28 mouse cellular contexts compared by ENCODE assay signal in genomic region chr16:28902620-28903565, GRCm38 (mm10). TPM values are rescaled to one million over a fixed set of nuclear protein-coding genes. Genes with fewer than 3 reads are reported as not detected.
DNase-seq lines count a peak whose midpoint lies in the region; ATAC-seq and TF ChIP-seq lines count a peak whose summit lies in the region.
"Had no signal": no experiment of that assay in that cellular context is flagged by ENCODE, and none has a peak within 500 bp of the region (broad histone marks: within the 10 kb centered on the region; RNA-seq: fewer than 3 reads in every experiment).

No protein-coding gene starts in this region.

- H3K36me3 ChIP-seq in hindbrain, embryonic 13.5 days: 0 out of 2 replicates have a peak, but pooled peaks cover 3% of the 10 kb centered on the region
- H3K36me3 ChIP-seq in hindbrain, postnatal 0 days (ENCODE audit: insufficient read depth, low read length): no peaks in the 10 kb centered on the region
- H3K36me3 ChIP-seq in stomach, postnatal 0 days (ENCODE audit: control insufficient read depth, insufficient read depth, low read length): no peaks in the 10 kb centered on the region
- H3K36me3 ChIP-seq: kidney, embryonic 15.5 days; liver, embryonic 15.5 days; neural tube, embryonic 15.5 days had no signal

- TF ChIP-seq EP300 in stomach, postnatal 0 days (optimal IDR thresholded peaks at IDR 0.05): no peak

- TF ChIP-seq CTCF in hindbrain, postnatal 0 days (IDR thresholded peaks at IDR 0.05; ENCODE audit: low read depth): no peak
- TF ChIP-seq CTCF in stomach, postnatal 0 days (IDR thresholded peaks at IDR 0.05; ENCODE audit: low read depth): no peak

- H3K4me3 ChIP-seq in hindbrain, embryonic 13.5 days: no peak overlapping the region
- H3K4me3 ChIP-seq in hindbrain, postnatal 0 days (ENCODE audit: low read length): no peak overlapping the region
- H3K4me3 ChIP-seq in stomach, postnatal 0 days (ENCODE audit: low read depth, low read length): no peak overlapping the region
- H3K4me3 ChIP-seq: forebrain, embryonic 13.5 days; heart, embryonic 12.5 days; kidney, embryonic 15.5 days; left cerebral cortex, adult 2 months; limb, embryonic 12.5 days; liver, embryonic 15.5 days; megakaryocyte, embryonic 14.5 days; neural tube, embryonic 15.5 days had no signal

- no peak overlapping the region for H3K4me2 ChIP-seq in hindbrain, embryonic 13.5 days
- H3K4me2 ChIP-seq in hindbrain, postnatal 0 days (ENCODE audit: low read depth, low read length): no peak overlapping the region
- no peak overlapping the region for H3K4me2 ChIP-seq in stomach, postnatal 0 days (replicated peaks; ENCODE audit: low read depth)
- H3K4me2 ChIP-seq: forebrain, embryonic 13.5 days; heart, embryonic 12.5 days; kidney, embryonic 15.5 days; limb, embryonic 12.5 days; liver, embryonic 15.5 days; lung, embryonic 14.5 days; neural tube, embryonic 15.5 days had no signal

- 69% methylated on average over 14 of the region's 14 CpGs for WGBS in hindbrain, embryonic 13.5 days
- WGBS in hindbrain, postnatal 0 days: 74% methylated on average over 14 of the region's 14 CpGs
- WGBS in stomach, postnatal 0 days: 77% methylated on average over 14 of the region's 14 CpGs

- H3K4me1 ChIP-seq in hindbrain, embryonic 13.5 days (replicated peaks): peaks cover 46% of the 10 kb centered on the region
- peaks cover 12% of the 10 kb centered on the region for H3K4me1 ChIP-seq in hindbrain, postnatal 0 days (ENCODE audit: insufficient read depth, low read length)
- H3K4me1 ChIP-seq in stomach, postnatal 0 days (replicated peaks; ENCODE audit: control insufficient read depth, insufficient read depth): peaks cover 3% of the 10 kb centered on the region; the same call in 1 of the 2 replicates
- H3K4me1 ChIP-seq: megakaryocyte, embryonic 14.5 days had no signal

- no peaks in the 10 kb centered on the region for H3K9me3 ChIP-seq in hindbrain, embryonic 13.5 days
- H3K9me3 ChIP-seq in hindbrain, postnatal 0 days (ENCODE audit: low read length): no peaks in the 10 kb centered on the region
- no peaks in the 10 kb centered on the region for H3K9me3 ChIP-seq in stomach, postnatal 0 days (ENCODE audit: control insufficient read depth, low read length)
- H3K9me3 ChIP-seq: forebrain, embryonic 13.5 days; heart, embryonic 12.5 days; kidney, embryonic 15.5 days; limb, embryonic 12.5 days; liver, embryonic 15.5 days; neural tube, embryonic 15.5 days had no signal

- no peak; the same call in 1 of the 2 replicates for ATAC-seq in hindbrain, embryonic 13.5 days (ENCODE audit: low FRiP score)
- no peak for ATAC-seq in hindbrain, postnatal 0 days
- no peak for ATAC-seq in stomach, postnatal 0 days (ENCODE audit: low FRiP score, low TSS enrichment)
- ATAC-seq: CD4-positive, CD25-positive, alpha-beta regulatory T cell, adult 4 months; forebrain, embryonic 13.5 days had no signal

- H3K27ac ChIP-seq in hindbrain, embryonic 13.5 days: peak overlapping the region; percentile 37; the same call in 1 of the 2 replicates
- no peak overlapping the region for H3K27ac ChIP-seq in hindbrain, postnatal 0 days
- 0 out of 2 replicates have a peak overlapping the region, but pooled peaks have one; percentile 18 for H3K27ac ChIP-seq in stomach, postnatal 0 days (replicated peaks)
- H3K27ac ChIP-seq: forebrain, embryonic 13.5 days; kidney, embryonic 15.5 days; left cerebral cortex, adult 2 months; limb, embryonic 12.5 days; liver, embryonic 15.5 days; neural tube, embryonic 15.5 days had no signal

- H3K27me3 ChIP-seq in hindbrain, embryonic 13.5 days: 0 out of 2 replicates have a peak, but pooled peaks cover 15% of the 10 kb centered on the region
- H3K27me3 ChIP-seq in hindbrain, postnatal 0 days (ENCODE audit: insufficient read depth, low read length): no peaks in the 10 kb centered on the region
- no peaks in the 10 kb centered on the region for H3K27me3 ChIP-seq in stomach, postnatal 0 days (ENCODE audit: control insufficient read depth, insufficient read depth, low read length)
- H3K27me3 ChIP-seq: forebrain, embryonic 13.5 days; heart, embryonic 12.5 days; kidney, embryonic 15.5 days; liver, embryonic 15.5 days; megakaryocyte, embryonic 14.5 days; neural tube, embryonic 15.5 days had no signal

- no peak overlapping the region for H3K9ac ChIP-seq in hindbrain, embryonic 13.5 days
- no peak overlapping the region for H3K9ac ChIP-seq in hindbrain, postnatal 0 days (replicated peaks; ENCODE audit: low read length)
- no peak overlapping the region for H3K9ac ChIP-seq in stomach, postnatal 0 days (ENCODE audit: low read length)
- H3K9ac ChIP-seq: forebrain, embryonic 13.5 days; heart, embryonic 12.5 days; kidney, embryonic 15.5 days; limb, embryonic 12.5 days; liver, embryonic 15.5 days; lung, embryonic 14.5 days; neural tube, embryonic 15.5 days had no signal

- no peak for DNase-seq in hindbrain, postnatal 0 days (ENCODE audit: low spot score)
- DNase-seq in ovary, adult 18-20 months (ENCODE audit: low spot score): peak; percentile 16
- no peak for DNase-seq in ovary, postnatal 36 days (ENCODE audit: low spot score)
- DNase-seq in adrenal gland, postnatal 25 days: peak; percentile 69
- no peak for DNase-seq in stomach, postnatal 0 days (ENCODE audit: low spot score)
- DNase-seq in urinary bladder, postnatal 10 days (ENCODE audit: low spot score): no peak
- no peak for DNase-seq in lung, postnatal 36 days
- DNase-seq: cerebellum, adult 9-10 months; cerebellum, postnatal 36 days; gastrocnemius, postnatal 14 days; heart, adult 18-20 months; heart, postnatal 4 days; kidney, adult 18-20 months; kidney, postnatal 25 days; lung, embryonic 14.5 days; lung, postnatal 4 days; right cerebral cortex, adult 18-20 months; thymus, postnatal 4 days had no signal

RNA-seq across cellular contexts. Expression of gene Mb21d2, which starts 26.6 kb away (rescaled TPM):
- 11.1 and 12.7 TPM in 2 replicates for polyA plus RNA-seq in hindbrain, embryonic 13.5 days (2015; fragmentation: Nextera tagmentation; extraction: Ambion mirVana)
- 62.3 and 69.5 TPM in 2 replicates for total RNA-seq in hindbrain, postnatal 0 days (2014; rRNA removed)
- 19.9 and 21.4 TPM in 2 replicates for polyA plus RNA-seq in hindbrain, postnatal 0 days (2015; fragmentation: Nextera tagmentation; extraction: Ambion mirVana)
- 12.7 and 15.1 TPM in 2 replicates for total RNA-seq in adrenal gland, postnatal 25 days (2021)
- polyA plus RNA-seq in stomach, postnatal 0 days (2015; fragmentation: Nextera tagmentation; extraction: Ambion mirVana): 4.6 and 4.8 TPM in 2 replicates
- polyA plus RNA-seq: CD4-positive, CD25-positive, alpha-beta regulatory T cell, adult 4 months had no signal

Comparison
In these comparisons a context has a peak if more than half of its experiments do, and no peak if none do; other contexts are left out.
1. DNase-seq: peak in ovary, adult 18-20 months (single experiment) and adrenal gland, postnatal 25 days (single experiment); none in hindbrain, postnatal 0 days (single experiment), ovary, postnatal 36 days (single experiment), stomach, postnatal 0 days (single experiment), urinary bladder, postnatal 10 days (single experiment) and lung, postnatal 36 days (single experiment).